Mouse (Mus musculus) kidney, adult 2 months (tissue): ENCODE results near the gene Fam76a. TPM values are rescaled to one million over a fixed set of nuclear protein-coding genes. Genes with fewer than 3 reads are reported as not detected.
A peak's percentile ranks its signal among the peaks of the same experiment; 100 is the strongest.

Experiments used
- DNase-seq: peaks from one replicate; pipeline ENCODE4 v3.0.0; 2021
- H3K27ac ChIP-seq: fragments of 200-500 bp; 2 replicates; pipeline ENCODE4 v1.5.1; 2012; ENCODE audit warnings: low read depth, low read length, control low read depth, inconsistent platforms; ENCODE audit not compliant: insufficient read depth
- H3K27me3 ChIP-seq: fragments of 200-500 bp; replicated peaks from 2 replicates; pipeline ENCODE4 v1.6.1; 2012; ENCODE audit warnings: mild to moderate bottlenecking, moderate library complexity, low read length, inconsistent platforms; ENCODE audit not compliant: control insufficient read depth, insufficient read depth
- H3K36me3 ChIP-seq: fragments of 200-500 bp; 2 replicates; pipeline ENCODE4 v1.6.1; 2012; ENCODE audit warnings: mild to moderate bottlenecking, moderate library complexity, low read length, inconsistent platforms; ENCODE audit not compliant: control insufficient read depth, insufficient read depth
- H3K4me1 ChIP-seq: fragments of 200-500 bp; 2 replicates; pipeline ENCODE4 v1.6.1; 2011; ENCODE audit warnings: low read length; ENCODE audit not compliant: control insufficient read depth, insufficient read depth
- H3K4me3 ChIP-seq: fragments of 200-500 bp; 2 replicates; pipeline ENCODE4 v1.5.1; 2011; ENCODE audit warnings: mild to moderate bottlenecking, low read depth, low read length, control low read depth; ENCODE audit not compliant: insufficient read depth
- CTCF ChIP-seq: fragments of 200-500 bp; conservative IDR thresholded peaks from 2 replicates; pipeline ENCODE4 v1.5.1; 2011; ENCODE audit warnings: low read depth, mild to moderate bottlenecking, control low read depth, low read length, moderate library complexity, mixed read lengths; ENCODE audit not compliant: insufficient read depth, insufficient read length
- POLR2A ChIP-seq: fragments of 200-500 bp; IDR thresholded peaks from one replicate; pipeline ENCODE4 v1.6.1; 2011; ENCODE audit warnings: low read depth, low read length, control low read depth
- WGBS: fragments of 180-500 bp; shearing (Covaris S2); methylation state at CpG from one replicate; pipeline ENCODE4 v1.1.7; 2018; 5-methylcytosine and 5-hydroxymethylcytosine counted together
- polyA plus RNA-seq: library from polyadenylated mRNA; depleted of rRNA; stranded (reverse); fragments of >200 nt; gene quantifications from 2 replicates; pipeline ENCODE4 v1.2.3, GENCODE M21; 2012

Gene Fam76a
- polyA plus RNA-seq, 1 experiment: 16.6 TPM

- H3K4me3 ChIP-seq: no peak overlapping the region
- no peak for DNase-seq
- 82% methylated on average over 7 of the region's 7 CpGs for WGBS
- TF ChIP-seq CTCF: no peak
- no peak overlapping the region for H3K27ac ChIP-seq
- peaks cover under 1% of the 10 kb centered on the region; the same call in 1 of the 2 replicates for H3K4me1 ChIP-seq
- no peaks in the 10 kb centered on the region for H3K36me3 ChIP-seq
- H3K27me3 ChIP-seq: no peaks in the 10 kb centered on the region
Measured at GRCm38 (mm10) chr4:132954530-132955394, 32.4 kb upstream of the Fam76a start.

GRCm38 (mm10) chr4:132950999-132951398 is 28.6 kb upstream of the Fam76a start:
- peaks cover 6% of the 10 kb centered on the region for H3K4me1 ChIP-seq
- H3K27ac ChIP-seq: no peak overlapping the region
- 77% methylated on average over 2 of the region's 2 CpGs for WGBS
- no peaks in the 10 kb centered on the region for H3K36me3 ChIP-seq
- H3K27me3 ChIP-seq: no peaks in the 10 kb centered on the region
- no peak for TF ChIP-seq CTCF
- no peak for TF ChIP-seq POLR2A
- DNase-seq: no peak
- no peak overlapping the region for H3K4me3 ChIP-seq

- no peak for TF ChIP-seq POLR2A
- TF ChIP-seq CTCF: no peak
- 52% methylated on average over 24 of the region's 24 CpGs for WGBS
- Histone ChIP-seq H3K27me3 (no peaks in the 10 kb centered on the region), H3K4me1 (peaks cover 10% of the 10 kb centered on the region), H3K36me3 (no peaks in the 10 kb centered on the region), H3K27ac (no peak overlapping the region), H3K4me3 (no peak overlapping the region)
- DNase-seq: no peak
Measured at GRCm38 (mm10) chr4:132949882-132950532, 27.6 kb upstream of the Fam76a start.

GRCm38 (mm10) chr4:132946047-132947001 is 24.0 kb upstream of the Fam76a start:
- H3K36me3 ChIP-seq: no peaks in the 10 kb centered on the region
- WGBS: 41% methylated on average over 27 of the region's 27 CpGs
- peaks cover 10% of the 10 kb centered on the region for H3K4me1 ChIP-seq
- H3K27ac ChIP-seq: no peak overlapping the region
- no peaks in the 10 kb centered on the region for H3K27me3 ChIP-seq
- TF ChIP-seq POLR2A: no peak
- no peak for TF ChIP-seq CTCF
- peak; percentile 41 for DNase-seq
- no peak overlapping the region for H3K4me3 ChIP-seq

GRCm38 (mm10) chr4:132945261-132946046 is 23.1 kb upstream of the Fam76a start:
- TF ChIP-seq CTCF (peak; percentile 94), POLR2A (no peak)
- Histone ChIP-seq H3K4me1 (peaks cover 10% of the 10 kb centered on the region), H3K4me3 (no peak overlapping the region), H3K27ac (peak overlapping the region; percentile 27; the same call in 1 of the 2 replicates), H3K36me3 (no peaks in the 10 kb centered on the region), H3K27me3 (no peaks in the 10 kb centered on the region)
- peak; percentile 83 for DNase-seq
- 5% methylated on average over 15 of the region's 15 CpGs for WGBS

GRCm38 (mm10) chr4:132944776-132945175 is 22.4 kb upstream of the Fam76a start:
- no peaks in the 10 kb centered on the region for H3K27me3 ChIP-seq
- no peak for DNase-seq
- no peak overlapping the region for H3K4me3 ChIP-seq
- peaks cover 10% of the 10 kb centered on the region for H3K4me1 ChIP-seq
- no peaks in the 10 kb centered on the region for H3K36me3 ChIP-seq
- H3K27ac ChIP-seq: peak overlapping the region; percentile 27; the same call in 1 of the 2 replicates
- TF ChIP-seq CTCF: no peak
- no peak for TF ChIP-seq POLR2A
- WGBS: 68% methylated on average over 4 of the region's 4 CpGs
